Mouse (Mus musculus) midbrain, postnatal 0 days (tissue): ENCODE results near the gene Wfikkn2. TPM values are rescaled to one million over a fixed set of nuclear protein-coding genes. Genes with fewer than 3 reads are reported as not detected.

ENCODE experiments used
- ATAC-seq: fragments of 200-750 bp; cut with Nextera tagmentation; 2 replicates; pipeline ENCODE4 v1.8.0; 2017; ENCODE audit warnings: moderate number of reproducible peaks, mild to moderate bottlenecking, moderate TSS enrichment, moderate library complexity; ENCODE audit not compliant: low FRiP score
- DNase-seq: peaks from one replicate; pipeline ENCODE4 v3.0.0-alpha.2; 2015; ENCODE audit warnings: low spot score
- H3K27ac ChIP-seq: fragments of 300-500 bp; sonication (generic); 2 replicates; pipeline ENCODE4 v1.5.1; 2014; ENCODE audit warnings: low read depth, mild to moderate bottlenecking, low read length, mixed read lengths
- H3K27me3 ChIP-seq: fragments of 300-500 bp; sonication (generic); 2 replicates; pipeline ENCODE4 v1.6.1; 2014; ENCODE audit warnings: low read length, control low read depth, mixed read lengths; ENCODE audit not compliant: insufficient read depth
- H3K36me3 ChIP-seq: fragments of 300-500 bp; sonication (generic); 2 replicates; pipeline ENCODE4 v1.6.1; 2014; ENCODE audit warnings: low read length, control low read depth, mixed read lengths; ENCODE audit not compliant: insufficient read depth
- H3K4me1 ChIP-seq: fragments of 300-500 bp; sonication (generic); 2 replicates; pipeline ENCODE4 v1.6.1; 2014; ENCODE audit warnings: mild to moderate bottlenecking, control low read depth, antibody characterized with exemption, low read length, mixed read lengths; ENCODE audit not compliant: insufficient read depth
- H3K4me2 ChIP-seq: fragments of 300-500 bp; sonication (generic); 2 replicates; pipeline ENCODE4 v1.6.1; 2014; ENCODE audit warnings: low read depth, mild to moderate bottlenecking, low read length, mixed read lengths; ENCODE audit not compliant: poor library complexity, severe bottlenecking
- H3K4me3 ChIP-seq: fragments of 300-500 bp; sonication (generic); 2 replicates; pipeline ENCODE4 v1.5.1; 2014; ENCODE audit warnings: low read depth, mild to moderate bottlenecking, low read length, moderate library complexity
- H3K9ac ChIP-seq: fragments of 300-500 bp; sonication (generic); replicated peaks from 2 replicates; pipeline ENCODE4 v1.6.1; 2014; ENCODE audit warnings: mild to moderate bottlenecking, low read length, moderate library complexity, mixed read lengths; ENCODE audit not compliant: poor library complexity, severe bottlenecking
- H3K9me3 ChIP-seq: fragments of 300-500 bp; sonication (generic); 2 replicates; pipeline ENCODE4 v1.6.1; 2016; ENCODE audit warnings: low read length, control low read depth
- CTCF ChIP-seq: IDR thresholded peaks from 2 replicates; pipeline ENCODE4 v1.5.1; 2016; ENCODE audit warnings: antibody characterized with exemption, mild to moderate bottlenecking
- WGBS: fragments of 180-500 bp; shearing (Covaris S2); extraction: QIAGEN DNeasy Blood & Tissue Kit; methylation state at CpG from one replicate; pipeline ENCODE4 v1.1.7; 2014; 5-methylcytosine and 5-hydroxymethylcytosine counted together
- polyA plus RNA-seq: library from polyadenylated mRNA; unstranded; fragments of >200 nt; fragmentation: Nextera tagmentation; extraction: Ambion mirVana; gene quantifications from 2 replicates; pipeline ENCODE4 v1.2.1, GENCODE M21; 2015
- total RNA-seq: library from RNA; depleted of rRNA; stranded (reverse); fragments of >200 nt; gene quantifications from 2 replicates; pipeline ENCODE4 v1.2.3, GENCODE M21; 2014

Gene Wfikkn2
- total and polyA plus RNA-seq, 2 experiments from 2014 or later, result 2.6 to 10.0 TPM

GRCm38 (mm10) chr11:94238786-94239185 lies 7.0 kb downstream of the Wfikkn2 start:
- H3K4me2 ChIP-seq, result no peak overlapping the region
- 95% methylated on average over 8 of the region's 8 CpGs for WGBS
- ATAC-seq, result no peak

GRCm38 (mm10) chr11:94236074-94236473 lies 9.7 kb downstream of the Wfikkn2 start:
- no peaks in the 10 kb centered on the region for H3K36me3 ChIP-seq
- H3K4me1 ChIP-seq, result no peaks in the 10 kb centered on the region
- H3K4me3 ChIP-seq, result no peak overlapping the region
- WGBS, result 17% methylated on average over 3 of the region's 3 CpGs
- H3K27me3 ChIP-seq, result no peaks in the 10 kb centered on the region
- no peak overlapping the region for H3K4me2 ChIP-seq
- no peak overlapping the region for H3K9ac ChIP-seq
- H3K9me3 ChIP-seq, result no peaks in the 10 kb centered on the region
- DNase-seq (peak; percentile 93), ATAC-seq (peak; percentile 83)
- peak; percentile 94 for TF ChIP-seq CTCF
- H3K27ac ChIP-seq, result peak overlapping the region; percentile 48

More at GRCm38 (mm10) chr11:94238786-94239185, 7.0 kb downstream of the Wfikkn2 start:
- no peak overlapping the region for H3K9ac ChIP-seq
- H3K27ac ChIP-seq, result no peak overlapping the region
- no peaks in the 10 kb centered on the region for H3K9me3 ChIP-seq
- no peak for TF ChIP-seq CTCF
- no peak for DNase-seq
- no peak overlapping the region for H3K4me3 ChIP-seq
- H3K27me3 ChIP-seq, result no peaks in the 10 kb centered on the region
- peaks cover 11% of the 10 kb centered on the region; the same call in 1 of the 2 replicates for H3K4me1 ChIP-seq
- H3K36me3 ChIP-seq, result no peaks in the 10 kb centered on the region

- no peak for DNase-seq
- H3K4me1 ChIP-seq, result no peaks in the 10 kb centered on the region
- TF ChIP-seq CTCF, result no peak
- H3K36me3 ChIP-seq, result no peaks in the 10 kb centered on the region
- no peak for ATAC-seq
- no peak overlapping the region for H3K9ac ChIP-seq
- H3K4me3 ChIP-seq, result no peak overlapping the region
- 92% methylated on average over 8 of the region's 8 CpGs for whole genome bisulfite sequencing
- H3K27me3 ChIP-seq, result no peaks in the 10 kb centered on the region
- no peaks in the 10 kb centered on the region for H3K9me3 ChIP-seq
- H3K4me2 ChIP-seq, result no peak overlapping the region
- no peak overlapping the region for H3K27ac ChIP-seq
Measured at GRCm38 (mm10) chr11:94234857-94235256, 10.9 kb downstream of the Wfikkn2 start.

GRCm38 (mm10) chr11:94234380-94234779 lies 11.4 kb downstream of the Wfikkn2 start:
- Histone ChIP-seq H3K27ac (no peak overlapping the region), H3K9me3 (no peaks in the 10 kb centered on the region), H3K27me3 (no peaks in the 10 kb centered on the region), H3K4me3 (no peak overlapping the region), H3K36me3 (no peaks in the 10 kb centered on the region), H3K4me1 (no peaks in the 10 kb centered on the region), H3K9ac (no peak overlapping the region), H3K4me2 (no peak overlapping the region)
- 94% methylated on average over 12 of the region's 12 CpGs for WGBS
- DNase-seq, result no peak
- TF ChIP-seq CTCF, result no peak
- no peak for ATAC-seq

GRCm38 (mm10) chr11:94233405-94233804 lies 12.4 kb downstream of the Wfikkn2 start:
- no peak for TF ChIP-seq CTCF
- Histone ChIP-seq H3K9ac (no peak overlapping the region), H3K4me3 (no peak overlapping the region), H3K36me3 (no peaks in the 10 kb centered on the region), H3K27ac (no peak overlapping the region), H3K4me2 (no peak overlapping the region), H3K27me3 (no peaks in the 10 kb centered on the region), H3K4me1 (no peaks in the 10 kb centered on the region), H3K9me3 (no peaks in the 10 kb centered on the region)
- ATAC-seq (no peak), DNase-seq (no peak)
- 50% methylated on average over 6 of the region's 6 CpGs for WGBS

GRCm38 (mm10) chr11:94231821-94232552 lies 13.8 kb downstream of the Wfikkn2 start:
- no peak overlapping the region for H3K4me3 ChIP-seq
- H3K9ac ChIP-seq, result no peak overlapping the region
- DNase-seq (no peak), ATAC-seq (no peak)
- H3K27ac ChIP-seq, result no peak overlapping the region
- no peaks in the 10 kb centered on the region for H3K36me3 ChIP-seq
- 74% methylated on average over 16 of the region's 19 CpGs for WGBS
- no peak overlapping the region for H3K4me2 ChIP-seq
- H3K4me1 ChIP-seq, result no peaks in the 10 kb centered on the region
- H3K27me3 ChIP-seq, result no peaks in the 10 kb centered on the region
- H3K9me3 ChIP-seq, result no peaks in the 10 kb centered on the region
- no peak for TF ChIP-seq CTCF
